Mouse (Mus musculus) CH12.LX (cell line): ENCODE results near the gene Ptprb. TPM values are rescaled to one million over a fixed set of nuclear protein-coding genes. Genes with fewer than 3 reads are reported as not detected.

Experiments used
- DNase-seq: peaks from one replicate; pipeline ENCODE4 v3.0.0-alpha.2; 2013; ENCODE audit errors: extremely low read depth
- H3K27ac ChIP-seq: 2 replicates; pipeline ENCODE4 v1.5.1; 2012; ENCODE audit warnings: low read depth, mild to moderate bottlenecking, control low read depth, moderate library complexity; ENCODE audit not compliant: insufficient read depth
- H3K27me3 ChIP-seq: replicated peaks from 2 replicates; pipeline ENCODE3; 2012; ENCODE audit warnings: inconsistent platforms
- H3K36me3 ChIP-seq, 2 experiments: replicated peaks in 1 of 2; 2 replicates each; pipeline versions ENCODE3 to v1.6.1; 2012; ENCODE audit warnings: inconsistent platforms in 1 of 2, low read length in 1 of 2, mild to moderate bottlenecking in 1 of 2, mixed read lengths in 1 of 2, moderate library complexity in 1 of 2; ENCODE audit not compliant: control insufficient read depth in 1 of 2, insufficient read depth in 1 of 2
- H3K4me1 ChIP-seq, 2 experiments: 2 replicates each; pipeline ENCODE4 v1.6.1; 2012; ENCODE audit warnings: inconsistent platforms in 1 of 2, moderate library complexity in 1 of 2; ENCODE audit not compliant: insufficient read depth in 2 of 2, control insufficient read depth in 1 of 2
- H3K4me2 ChIP-seq: 2 replicates; pipeline ENCODE4 v1.6.1; 2012; ENCODE audit warnings: low read depth, mild to moderate bottlenecking, control low read depth; ENCODE audit not compliant: poor library complexity, insufficient read depth, severe bottlenecking
- H3K4me3 ChIP-seq, 3 experiments: fragments of 150-350 bp in 1 of 3; sonication (generic) in 1 of 3; replicated peaks in 1 of 3; 2 replicates each; pipeline versions ENCODE3 to v1.5.1; 2011 to 2012; ENCODE audit warnings: low read depth in 2 of 3, low read length in 2 of 3, mild to moderate bottlenecking in 2 of 3, moderate library complexity in 2 of 3, control low read depth in 1 of 3, improper control_type of control experiment in 1 of 3, inconsistent platforms in 1 of 3, mixed read lengths in 1 of 3; ENCODE audit not compliant: poor library complexity in 1 of 3
- H3K79me2 ChIP-seq: replicated peaks from 2 replicates; pipeline ENCODE4 v1.6.1; 2012; ENCODE audit warnings: mild to moderate bottlenecking, moderate library complexity; ENCODE audit not compliant: control insufficient read depth, poor library complexity, insufficient read depth, severe bottlenecking; ENCODE audit errors: extremely low read depth
- H3K9ac ChIP-seq: 2 replicates; pipeline ENCODE4 v1.6.1; 2012; ENCODE audit warnings: low read depth, mild to moderate bottlenecking, control low read depth, moderate library complexity; ENCODE audit not compliant: insufficient read depth
- H3K9me3 ChIP-seq: replicated peaks from 2 replicates; pipeline ENCODE3; 2012; ENCODE audit warnings: low read length, inconsistent platforms, mixed read lengths
- BHLHE40 ChIP-seq: IDR thresholded peaks from 2 replicates; pipeline ENCODE4 v1.6.1; 2011; ENCODE audit warnings: mild to moderate bottlenecking, low read depth, low read length, improper control_type of control experiment
- CTCF ChIP-seq, 2 experiments: IDR thresholded peaks in 1 of 2; conservative IDR thresholded peaks in 1 of 2; 2 replicates each; pipeline ENCODE4 v1.5.1; 2011 to 2012; ENCODE audit warnings: low read depth in 2 of 2, low read length in 2 of 2, improper control_type of control experiment in 1 of 2, inconsistent platforms in 1 of 2, mild to moderate bottlenecking in 1 of 2, moderate library complexity in 1 of 2
- ETS1 ChIP-seq: conservative IDR thresholded peaks from 2 replicates; pipeline ENCODE4 v1.6.1; 2012; ENCODE audit warnings: low read depth, mild to moderate bottlenecking, inconsistent platforms, low read length, improper control_type of control experiment, moderate library complexity
- GABPA ChIP-seq: IDR thresholded peaks from 2 replicates; pipeline ENCODE4 v1.6.1; 2012; ENCODE audit warnings: low read depth, low read length, improper control_type of control experiment, inconsistent platforms; ENCODE audit not compliant: insufficient replicate concordance
- JUN ChIP-seq: IDR thresholded peaks from 2 replicates; pipeline ENCODE4 v1.6.1; 2011; ENCODE audit warnings: low read depth, mild to moderate bottlenecking, low read length, improper control_type of control experiment, moderate library complexity; ENCODE audit not compliant: insufficient read depth
- JUND ChIP-seq: conservative IDR thresholded peaks from 2 replicates; pipeline ENCODE4 v1.6.1; 2011; ENCODE audit warnings: low read depth, low read length, improper control_type of control experiment
- MAFK ChIP-seq: IDR thresholded peaks from 2 replicates; pipeline ENCODE4 v1.6.1; 2011; ENCODE audit warnings: low read length, improper control_type of control experiment; ENCODE audit not compliant: insufficient replicate concordance
- MAX ChIP-seq: IDR thresholded peaks from 2 replicates; pipeline ENCODE4 v1.6.1; 2011; ENCODE audit warnings: low read length, improper control_type of control experiment
- MEF2A ChIP-seq: IDR thresholded peaks from 2 replicates; pipeline ENCODE4 v1.6.1; 2014; ENCODE audit warnings: low read depth, mild to moderate bottlenecking, inconsistent platforms, low read length, improper control_type of control experiment, borderline replicate concordance
- MXI1 ChIP-seq: IDR thresholded peaks from 2 replicates; pipeline ENCODE4 v1.6.1; 2011; ENCODE audit warnings: mild to moderate bottlenecking, low read depth, low read length, improper control_type of control experiment
- NELFE ChIP-seq: IDR thresholded peaks from 2 replicates; pipeline ENCODE4 v1.6.1; 2011; ENCODE audit warnings: low read depth, low read length, improper control_type of control experiment
- POLR2A ChIP-seq: IDR thresholded peaks from 2 replicates; pipeline ENCODE4 v1.6.1; 2011; ENCODE audit warnings: low read depth, mild to moderate bottlenecking, improper control_type of control experiment, low read length
- POLR2AphosphoS2 ChIP-seq: IDR thresholded peaks from 2 replicates; pipeline ENCODE4 v1.6.1; 2011; ENCODE audit warnings: low read depth, low read length, improper control_type of control experiment
- RAD21 ChIP-seq: IDR thresholded peaks from 2 replicates; pipeline ENCODE4 v1.6.1; 2011; ENCODE audit warnings: low read depth, mild to moderate bottlenecking, low read length, improper control_type of control experiment, moderate library complexity
- RCOR1 ChIP-seq: conservative IDR thresholded peaks from 2 replicates; pipeline ENCODE4 v1.6.1; 2012; ENCODE audit warnings: low read depth, mild to moderate bottlenecking, inconsistent platforms, low read length, improper control_type of control experiment
- SIN3A ChIP-seq: IDR thresholded peaks from 2 replicates; pipeline ENCODE4 v1.6.1; 2012; ENCODE audit warnings: low read length, improper control_type of control experiment, inconsistent platforms
- SMC3 ChIP-seq: IDR thresholded peaks from 2 replicates; pipeline ENCODE4 v1.6.1; 2011; ENCODE audit warnings: low read depth, low read length, improper control_type of control experiment
- UBTF ChIP-seq: IDR thresholded peaks from 2 replicates; pipeline ENCODE4 v1.6.1; 2012; ENCODE audit warnings: low read depth, mild to moderate bottlenecking, inconsistent platforms, low read length, improper control_type of control experiment, moderate library complexity
- ZC3H11A ChIP-seq: IDR thresholded peaks from 2 replicates; pipeline ENCODE4 v1.6.1; 2012; ENCODE audit warnings: low read depth, mild to moderate bottlenecking, inconsistent platforms, low read length, improper control_type of control experiment
- ZKSCAN1 ChIP-seq: IDR thresholded peaks from 2 replicates; pipeline ENCODE4 v1.6.1; 2012; ENCODE audit warnings: low read depth, inconsistent platforms, low read length, improper control_type of control experiment, borderline replicate concordance
- ZMIZ1 ChIP-seq: IDR thresholded peaks from 2 replicates; pipeline ENCODE4 v1.6.1; 2012; ENCODE audit warnings: low read depth, mild to moderate bottlenecking, inconsistent platforms, low read length, improper control_type of control experiment
- dilution Hi-C: fragments of 300-500 bp; cut with MboI; formaldehyde crosslinking; loops from 2 replicates; pipeline ENCODE4 v1.14.3; 2020; ENCODE audit warnings: low sequenced_read_pairs; ENCODE audit not compliant: extremely low pct_unique_long_range_greater_than_20kb, extremely low pct_ligation_motif_present
- in situ Hi-C: fragments of 300-500 bp; cut with MboI; formaldehyde crosslinking; loops from 3 replicates; pipeline ENCODE4 v1.14.3; 2019; ENCODE audit warnings: low sequenced_read_pairs, low pct_ligation_motif_present, low pct_unique_long_range_greater_than_20kb, mixed read lengths
- polyA plus RNA-seq: library from polyadenylated mRNA; unstranded; fragments of >175 nt; gene quantifications from 2 replicates; pipeline ENCODE4 v1.2.1, GENCODE M21; 2012; ENCODE audit warnings: low read depth; ENCODE audit not compliant: insufficient read length
- total RNA-seq, 2 experiments: library from RNA; depleted of rRNA; stranded (reverse); fragments of 300-350 nt in 1 of 2; fragments of >200 nt in 1 of 2; gene quantifications; 2 replicates each; pipeline ENCODE4 v1.2.3; 2012 to 2014

Gene Ptprb
- total and polyA plus RNA-seq, 3 experiments: not detected

DNA sequence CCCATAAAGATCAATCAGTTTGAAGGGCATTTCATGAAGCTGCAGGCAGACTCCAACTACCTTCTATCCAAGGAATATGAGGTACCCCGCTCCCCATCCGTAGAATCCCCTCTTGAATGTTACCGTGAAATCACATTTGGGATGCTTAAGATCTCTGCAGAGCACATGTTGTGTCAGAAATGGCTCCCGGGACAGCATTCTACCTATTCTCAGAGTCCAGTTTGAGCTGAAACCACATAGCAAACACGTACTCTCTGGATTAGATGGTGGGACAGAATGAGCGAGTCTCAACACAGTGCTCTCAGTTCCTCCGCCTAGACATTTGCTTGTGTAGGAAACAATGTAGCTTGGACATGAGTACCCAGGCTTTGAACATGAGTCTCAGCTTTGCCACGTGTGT, 87.3 kb downstream of the Ptprb start:
- dilution Hi-C loops: no loop called here
- Histone ChIP-seq H3K4me2 (no peak overlapping the region), H3K9me3 (no peaks in the 10 kb centered on the region), H3K9ac (no peak overlapping the region), H3K27ac (no peak overlapping the region), H3K27me3 (no peaks in the 10 kb centered on the region), H3K36me3 (no peaks in the 10 kb centered on the region), H3K4me3 (no peak overlapping the region), H3K4me1 (no peaks in the 10 kb centered on the region), H3K79me2 (no peaks in the 10 kb centered on the region)
- no peak for DNase-seq
- TF ChIP-seq SMC3 (no peak), ZKSCAN1 (no peak), ETS1 (no peak), MAFK (no peak), POLR2A (no peak), BHLHE40 (no peak), SIN3A (no peak), ZC3H11A (no peak), MEF2A (no peak), RCOR1 (no peak), POLR2AphosphoS2 (no peak), CTCF (conservative IDR thresholded peaks at IDR 0.05 in 1 of 2, IDR thresholded peaks at IDR 0.05 in 1 of 2; ENCODE audit: low read depth in 2 of 2, low read length in 2 of 2) (no peak), MAX (no peak), MXI1 (no peak), GABPA (no peak), JUND (no peak), NELFE (no peak)
- in situ Hi-C loops: no loop called here

DNA sequence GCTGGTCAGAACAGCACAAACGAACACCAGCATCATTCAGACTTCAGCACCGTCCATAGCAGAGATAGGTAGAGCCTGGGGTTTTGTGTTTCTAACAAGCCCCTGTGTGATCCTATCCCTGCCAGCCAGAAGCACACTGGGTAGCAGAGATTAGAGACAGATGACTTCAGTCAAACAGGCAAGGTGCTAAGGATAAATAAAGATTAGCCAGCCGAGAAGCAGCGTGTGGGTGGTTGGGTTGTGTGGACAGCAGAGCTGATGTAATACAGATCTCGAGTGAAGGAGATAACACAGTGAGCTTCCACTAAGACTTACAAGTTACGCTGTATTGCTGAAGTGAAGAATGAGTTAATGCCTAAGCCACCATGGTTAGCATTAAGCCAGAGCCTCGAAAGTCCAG, 89.4 kb downstream of the Ptprb start:
- no peaks in the 10 kb centered on the region for H3K27me3 ChIP-seq
- no peaks in the 10 kb centered on the region for H3K79me2 ChIP-seq
- dilution Hi-C loops: no loop called here
- no peak overlapping the region for H3K4me3 ChIP-seq
- no peak overlapping the region for H3K4me2 ChIP-seq
- TF ChIP-seq ZC3H11A (no peak), ZMIZ1 (no peak), UBTF (no peak), ZKSCAN1 (no peak), MEF2A (no peak), MAFK (no peak), MXI1 (no peak), JUN (no peak), NELFE (no peak), RAD21 (no peak)
- TF ChIP-seq, all 38 proteins: peak for 0
- no peak for DNase-seq
- Histone ChIP-seq H3K4me1 (no peaks in the 10 kb centered on the region), H3K27ac (no peak overlapping the region), H3K9ac (no peak overlapping the region), H3K9me3 (no peaks in the 10 kb centered on the region), H3K36me3 (no peaks in the 10 kb centered on the region)
- in situ Hi-C loops: no loop called here
